Mouse (Mus musculus): Measurements from ENCODE around the gene Eif1b. TPM values are rescaled to one million over a fixed set of nuclear protein-coding genes. Genes with fewer than 3 reads are reported as not detected.
A peak's percentile ranks its signal among the peaks of the same experiment; 100 is the strongest.

The Eif1b gene
- polyA plus RNA-seq (2012; rRNA removed), result 105 and 115 TPM in 2 replicates

DNA sequence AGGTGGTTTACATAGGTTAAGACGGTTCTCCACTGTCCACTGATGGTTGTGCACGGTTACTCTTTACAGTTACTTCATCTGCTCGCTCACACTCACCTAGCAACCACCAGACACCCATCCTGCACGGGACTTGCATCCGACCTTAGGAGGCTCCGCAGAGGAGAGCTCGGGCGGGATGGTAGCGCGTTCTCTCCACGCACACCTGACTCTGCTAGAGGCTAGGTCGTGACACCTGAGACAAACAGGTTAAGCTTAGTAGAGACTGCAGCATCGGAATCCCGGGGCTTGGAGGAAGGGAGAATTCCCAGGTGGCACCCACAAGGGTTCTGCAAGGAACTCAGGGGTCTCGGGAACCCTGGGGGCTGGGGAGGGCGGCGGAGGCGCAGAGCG, at the start of gene Eif1b:
Gene Eif1b (plus strand): TSS at position 223 of the 390 bp plus-strand sequence.
- Histone ChIP-seq H3K4me3 (ENCODE audit: control insufficient read depth, low read depth, low read length) (peak within 1 kb of the TSS; percentile 92), H3K36me3 (ENCODE audit: control insufficient read depth, insufficient read depth, low read length) (no peaks in the 10 kb centered on the region; the same call in none of the 2 replicates)
- TF ChIP-seq POLR2A (IDR thresholded peaks at IDR 0.05; ENCODE audit: control insufficient read depth, low read depth, low read length) (no peak), CTCF (IDR thresholded peaks at IDR 0.05; ENCODE audit: control insufficient read depth, insufficient read depth, insufficient replicate concordance, low read depth, low read length) (no peak)

DNA sequence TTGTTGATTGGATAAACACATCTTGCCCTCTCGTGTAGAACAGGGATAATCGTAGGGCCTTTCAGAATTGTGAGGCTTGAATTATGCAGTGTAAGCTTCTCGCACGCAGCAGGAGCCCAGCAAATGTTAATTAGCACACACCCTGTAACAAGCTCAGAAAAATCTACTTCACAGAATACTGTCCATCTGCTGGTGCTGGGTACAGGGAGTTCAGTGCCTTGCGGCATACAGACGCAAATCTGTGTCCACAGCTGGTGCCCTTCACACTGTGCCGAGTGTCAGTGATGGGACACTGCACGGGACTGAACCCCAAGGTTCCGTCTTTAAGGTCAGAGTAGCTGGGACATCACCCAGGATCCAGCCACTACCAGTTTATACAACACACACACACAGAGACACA, 47.4 kb upstream of the Eif1b start:
- no peak overlapping the region for H3K4me3 ChIP-seq (ENCODE audit: control insufficient read depth, low read depth, low read length)
- no peaks in the 10 kb centered on the region for H3K27me3 ChIP-seq (ENCODE audit: control insufficient read depth, insufficient read depth, low read length)
- no peaks in the 10 kb centered on the region for H3K4me1 ChIP-seq (ENCODE audit: control insufficient read depth, insufficient read depth, low read length)
- no peak overlapping the region for H3K27ac ChIP-seq (ENCODE audit: control insufficient read depth, insufficient read depth, low read depth, low read length)
- no peak for TF ChIP-seq POLR2A (IDR thresholded peaks at IDR 0.05; ENCODE audit: control insufficient read depth, low read depth, low read length)
- no peaks in the 10 kb centered on the region for H3K36me3 ChIP-seq (ENCODE audit: control insufficient read depth, insufficient read depth, low read length)

More for the DNA sequence above, at the start of gene Eif1b:
- H3K27ac ChIP-seq (ENCODE audit: control insufficient read depth, insufficient read depth, low read depth, low read length), result peak within 1 kb of the TSS; percentile 80
- no peaks in the 10 kb centered on the region for H3K27me3 ChIP-seq (ENCODE audit: control insufficient read depth, insufficient read depth, low read length)
- H3K4me1 ChIP-seq (ENCODE audit: control insufficient read depth, insufficient read depth, low read length), result peaks cover 2% of the 10 kb centered on the region

DNA sequence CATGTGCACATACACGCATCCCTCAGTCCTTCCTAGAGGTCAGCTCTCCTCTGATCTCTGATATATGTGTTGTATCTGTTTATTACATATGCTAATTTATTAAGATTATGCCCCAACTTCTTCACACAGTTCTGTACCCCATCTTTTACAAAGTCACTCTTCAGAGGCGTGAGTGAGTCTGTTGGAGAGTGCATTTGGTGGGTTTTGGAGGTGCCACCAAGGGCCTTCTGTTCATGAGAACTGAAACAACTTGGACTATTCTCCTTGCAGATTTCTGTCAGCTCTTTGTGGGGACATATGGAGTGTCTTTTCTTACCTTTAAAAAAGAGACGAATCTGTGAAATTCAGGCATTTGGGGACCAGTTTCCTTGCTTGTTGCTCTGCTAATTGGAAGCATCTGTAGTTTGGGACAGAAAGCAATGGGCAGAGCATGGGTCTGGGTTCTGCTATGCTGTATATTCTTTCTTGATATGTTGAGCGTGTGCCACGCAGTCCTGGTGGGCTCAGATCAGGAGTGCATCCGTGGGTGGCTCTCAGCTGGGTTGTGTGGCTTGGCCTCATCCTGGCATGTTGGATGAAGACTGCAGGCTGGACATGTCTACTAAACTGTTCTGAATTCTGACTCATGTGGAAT, 42.2 kb upstream of the Eif1b start:
- no peak for TF ChIP-seq CTCF (IDR thresholded peaks at IDR 0.05; ENCODE audit: control insufficient read depth, insufficient read depth, insufficient replicate concordance, low read depth, low read length)
- no peak for TF ChIP-seq POLR2A (IDR thresholded peaks at IDR 0.05; ENCODE audit: control insufficient read depth, low read depth, low read length)
- H3K36me3 ChIP-seq (ENCODE audit: control insufficient read depth, insufficient read depth, low read length), result no peaks in the 10 kb centered on the region
- no peak overlapping the region for H3K4me3 ChIP-seq (ENCODE audit: control insufficient read depth, low read depth, low read length)
- no peaks in the 10 kb centered on the region for H3K27me3 ChIP-seq (ENCODE audit: control insufficient read depth, insufficient read depth, low read length)
- H3K27ac ChIP-seq (ENCODE audit: control insufficient read depth, insufficient read depth, low read depth, low read length), result no peak overlapping the region
- no peaks in the 10 kb centered on the region for H3K4me1 ChIP-seq (ENCODE audit: control insufficient read depth, insufficient read depth, low read length)

DNA sequence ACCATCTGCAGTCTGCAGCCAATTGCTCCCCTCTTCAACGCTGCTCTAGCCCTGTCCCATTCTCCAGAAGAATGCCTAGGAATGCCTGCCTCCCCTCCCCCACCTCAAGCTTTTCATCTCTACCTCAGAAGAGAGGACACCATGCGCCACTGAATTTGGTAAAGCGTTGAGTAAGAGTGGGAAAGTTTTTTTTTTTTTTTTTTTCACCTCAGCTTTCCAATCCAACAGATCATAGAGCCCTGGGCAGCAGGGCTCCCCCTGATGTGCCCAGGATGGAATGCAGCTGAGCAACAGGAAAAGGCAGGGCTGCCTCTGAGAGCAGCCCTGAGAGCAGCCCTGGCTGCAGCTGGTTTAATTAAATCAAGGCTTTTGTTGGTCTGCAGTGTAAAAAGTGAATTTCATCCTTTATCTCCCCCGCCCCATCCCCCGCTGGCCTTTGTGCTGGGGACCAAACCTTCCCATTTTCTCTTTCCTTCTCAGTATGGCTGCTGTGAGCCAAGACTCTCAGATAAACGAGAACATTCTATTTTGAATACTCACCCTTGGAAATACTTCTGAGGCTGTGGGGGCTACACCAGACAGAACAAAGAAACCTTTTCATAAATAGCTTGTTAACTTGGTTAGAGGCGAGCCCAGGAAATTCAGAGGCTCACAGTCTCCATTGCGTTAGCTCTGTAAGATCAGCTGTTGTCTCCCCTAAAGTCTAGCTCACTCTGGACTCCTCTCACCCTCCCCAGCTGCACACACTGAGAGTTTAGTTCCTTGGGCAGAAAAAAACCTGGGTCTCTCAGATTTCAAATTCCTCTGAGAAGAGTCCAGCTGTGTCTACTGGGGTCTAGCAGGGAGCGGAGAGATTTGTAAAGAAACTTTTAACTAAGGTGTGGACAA, 36.0 kb upstream of the Eif1b start:
- TF ChIP-seq POLR2A (IDR thresholded peaks at IDR 0.05; ENCODE audit: control insufficient read depth, low read depth, low read length) (no peak), CTCF (IDR thresholded peaks at IDR 0.05; ENCODE audit: control insufficient read depth, insufficient read depth, insufficient replicate concordance, low read depth, low read length) (no peak)
- no peaks in the 10 kb centered on the region for H3K27me3 ChIP-seq (ENCODE audit: control insufficient read depth, insufficient read depth, low read length)
- H3K4me3 ChIP-seq (ENCODE audit: control insufficient read depth, low read depth, low read length), result no peak overlapping the region
- no peak overlapping the region for H3K27ac ChIP-seq (ENCODE audit: control insufficient read depth, insufficient read depth, low read depth, low read length)
- H3K36me3 ChIP-seq (ENCODE audit: control insufficient read depth, insufficient read depth, low read length), result no peaks in the 10 kb centered on the region
- no peaks in the 10 kb centered on the region for H3K4me1 ChIP-seq (ENCODE audit: control insufficient read depth, insufficient read depth, low read length)

DNA sequence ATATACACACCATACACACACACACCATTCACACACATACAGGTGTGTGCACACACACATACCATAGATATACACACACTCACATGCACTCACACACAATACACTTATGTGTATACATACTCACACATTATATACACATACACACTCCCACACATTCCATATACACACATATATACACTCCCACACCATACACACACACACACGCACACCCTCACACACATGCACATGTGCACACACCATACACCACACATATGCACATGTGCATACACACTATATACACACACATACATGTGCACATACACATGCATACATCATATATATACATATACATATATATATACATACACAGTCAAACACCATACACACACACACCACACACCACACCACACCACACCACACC, 21.6 kb upstream of the Eif1b start:
- no peak for TF ChIP-seq CTCF (IDR thresholded peaks at IDR 0.05; ENCODE audit: control insufficient read depth, insufficient read depth, insufficient replicate concordance, low read depth, low read length)
- no peaks in the 10 kb centered on the region for H3K4me1 ChIP-seq (ENCODE audit: control insufficient read depth, insufficient read depth, low read length)
- H3K27me3 ChIP-seq (ENCODE audit: control insufficient read depth, insufficient read depth, low read length), result no peaks in the 10 kb centered on the region
- H3K36me3 ChIP-seq (ENCODE audit: control insufficient read depth, insufficient read depth, low read length), result no peaks in the 10 kb centered on the region
- no peak overlapping the region for H3K4me3 ChIP-seq (ENCODE audit: control insufficient read depth, low read depth, low read length)
- no peak overlapping the region for H3K27ac ChIP-seq (ENCODE audit: control insufficient read depth, insufficient read depth, low read depth, low read length)

DNA sequence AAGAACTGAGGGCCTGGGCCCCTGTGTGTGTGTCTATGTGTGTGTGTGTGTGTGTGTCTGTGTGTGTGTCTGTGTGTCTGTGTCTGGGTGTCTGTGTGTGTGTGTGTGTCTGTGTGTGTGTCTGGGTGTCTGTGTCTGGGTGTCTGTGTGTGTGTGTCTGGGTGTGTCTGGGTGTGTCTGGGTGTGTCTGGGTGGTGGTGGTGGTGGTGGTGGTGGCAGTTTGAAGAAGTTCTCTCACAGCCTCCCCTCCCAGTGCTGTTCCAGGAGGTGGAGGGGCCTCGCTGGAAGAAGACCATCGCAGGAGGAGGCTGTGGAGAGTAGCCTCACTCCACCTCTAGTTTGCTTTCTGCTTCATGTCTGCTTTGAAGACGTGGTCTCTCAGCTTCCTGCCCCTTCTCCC, 10.4 kb upstream of the Eif1b start:
- TF ChIP-seq POLR2A (IDR thresholded peaks at IDR 0.05; ENCODE audit: control insufficient read depth, low read depth, low read length) (no peak), CTCF (IDR thresholded peaks at IDR 0.05; ENCODE audit: control insufficient read depth, insufficient read depth, insufficient replicate concordance, low read depth, low read length) (no peak)
- Histone ChIP-seq H3K36me3 (ENCODE audit: control insufficient read depth, insufficient read depth, low read length) (no peaks in the 10 kb centered on the region), H3K27me3 (ENCODE audit: control insufficient read depth, insufficient read depth, low read length) (no peaks in the 10 kb centered on the region), H3K27ac (ENCODE audit: control insufficient read depth, insufficient read depth, low read depth, low read length) (no peak overlapping the region), H3K4me3 (ENCODE audit: control insufficient read depth, low read depth, low read length) (no peak overlapping the region), H3K4me1 (ENCODE audit: control insufficient read depth, insufficient read depth, low read length) (no peaks in the 10 kb centered on the region)

DNA sequence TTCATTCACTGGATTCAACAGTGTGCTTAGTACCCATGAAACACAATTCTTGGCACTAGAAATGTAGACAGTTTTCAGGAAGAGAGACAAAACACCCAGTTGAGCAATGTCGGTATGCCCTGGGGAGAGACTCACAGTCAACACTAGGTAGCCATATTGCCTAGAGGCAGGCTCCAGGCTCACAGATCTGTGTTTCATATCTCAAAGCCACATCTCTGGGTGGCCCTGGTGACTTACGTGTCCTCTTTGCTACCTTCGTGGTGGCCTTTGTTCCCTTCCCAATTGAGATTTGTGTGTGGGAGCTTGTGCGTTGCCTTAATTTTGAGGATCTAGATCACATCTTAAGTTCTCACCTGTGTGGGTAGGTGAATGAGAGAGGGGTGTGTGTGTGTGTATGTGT, 9.7 kb upstream of the Eif1b start:
- no peak for TF ChIP-seq POLR2A (IDR thresholded peaks at IDR 0.05; ENCODE audit: control insufficient read depth, low read depth, low read length)
- no peak for TF ChIP-seq CTCF (IDR thresholded peaks at IDR 0.05; ENCODE audit: control insufficient read depth, insufficient read depth, insufficient replicate concordance, low read depth, low read length)
- Histone ChIP-seq H3K4me3 (ENCODE audit: control insufficient read depth, low read depth, low read length) (no peak overlapping the region), H3K27me3 (ENCODE audit: control insufficient read depth, insufficient read depth, low read length) (no peaks in the 10 kb centered on the region), H3K36me3 (ENCODE audit: control insufficient read depth, insufficient read depth, low read length) (no peaks in the 10 kb centered on the region), H3K27ac (ENCODE audit: control insufficient read depth, insufficient read depth, low read depth, low read length) (no peak overlapping the region), H3K4me1 (ENCODE audit: control insufficient read depth, insufficient read depth, low read length) (no peaks in the 10 kb centered on the region)

Measured in testis, adult 2 months (tissue).